Mouse (Mus musculus) urinary bladder, adult 18-20 months (tissue): ENCODE results near the gene Tmem107.

Experiments used
- DNase-seq, 2 experiments: peaks; one replicate each; pipeline ENCODE4 v3.0.0; 2022; ENCODE audit warnings: low spot score in 2 of 2, mixed read lengths in 2 of 2

Tmem107 gene

GRCm38 (mm10) chr11:69070590-69071222 lies at the start of gene Tmem107:
TSS of gene Tmem107 (plus strand) at chr11:69070806.
- peak; percentile 88 to 92 for DNase-seq

- DNase-seq, result no peak
Observed at GRCm38 (mm10) chr11:69026562-69026961, 44.0 kb upstream of the Tmem107 start.

- no peak for DNase-seq
Observed at GRCm38 (mm10) chr11:69028805-69029204, 41.8 kb upstream of the Tmem107 start.

DNA sequence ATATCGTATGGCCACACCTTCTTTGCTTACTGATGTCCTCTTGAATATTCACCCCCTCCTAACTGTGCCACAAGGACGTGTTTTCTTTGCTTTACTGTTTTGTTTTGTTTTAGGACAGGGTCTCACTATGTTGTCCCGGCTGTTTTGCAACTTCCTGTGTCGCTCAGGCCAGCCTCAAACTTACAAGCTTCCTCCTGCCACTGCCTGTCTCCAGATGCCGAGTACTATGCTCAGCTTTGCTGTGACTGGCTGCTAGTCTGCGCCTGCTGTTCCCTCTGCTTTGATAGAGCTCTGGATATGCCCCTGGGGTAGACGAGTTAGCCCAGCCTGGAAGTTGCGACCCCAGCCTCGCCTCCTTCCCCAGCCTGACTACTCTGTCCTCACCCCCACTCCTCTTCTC lies 37.1 kb upstream of the Tmem107 start:
- DNase-seq, result no peak

- no peak for DNase-seq
Observed at GRCm38 (mm10) chr11:69034585-69034984, 36.0 kb upstream of the Tmem107 start.

GRCm38 (mm10) chr11:69035411-69035810 lies 35.2 kb upstream of the Tmem107 start:
- DNase-seq, result no peak

GRCm38 (mm10) chr11:69035849-69036248 lies 34.8 kb upstream of the Tmem107 start:
- DNase-seq, result peak; percentile 47 to 81

GRCm38 (mm10) chr11:69036486-69037230 lies 33.9 kb upstream of the Tmem107 start:
- DNase-seq, result peak; percentile 82

GRCm38 (mm10) chr11:69037231-69038061 lies 33.2 kb upstream of the Tmem107 start:
- DNase-seq, result peak; percentile 66 to 71

GRCm38 (mm10) chr11:69038173-69038572 lies 32.4 kb upstream of the Tmem107 start:
- no peak for DNase-seq

- DNase-seq, result peak; percentile 65 to 70
Observed at GRCm38 (mm10) chr11:69045531-69046394, 24.8 kb upstream of the Tmem107 start, which contains the start of gene Aurkb. TSS of gene Aurkb (plus strand) at chr11:69045647.

DNA sequence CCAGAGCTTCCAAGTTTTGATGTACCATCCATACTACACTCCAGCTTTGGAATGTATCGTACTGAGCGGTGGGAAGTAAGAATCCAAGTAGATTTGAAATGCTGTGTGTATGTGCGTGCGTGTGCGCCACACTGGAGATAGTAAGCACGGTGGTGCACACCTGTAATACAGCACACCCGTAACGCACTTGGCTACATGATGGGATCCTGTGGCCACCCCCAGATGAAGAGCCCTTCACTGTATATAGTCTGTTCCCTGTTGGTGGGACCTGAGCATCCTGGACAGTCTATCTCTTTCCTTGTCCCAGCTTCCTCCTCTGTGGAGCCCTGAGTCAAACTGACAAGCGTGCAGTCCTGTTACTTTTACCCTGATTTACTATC lies 24.2 kb upstream of the Tmem107 start:
- DNase-seq, result no peak

GRCm38 (mm10) chr11:69047592-69047991 lies 23.0 kb upstream of the Tmem107 start:
- no peak for DNase-seq

DNA sequence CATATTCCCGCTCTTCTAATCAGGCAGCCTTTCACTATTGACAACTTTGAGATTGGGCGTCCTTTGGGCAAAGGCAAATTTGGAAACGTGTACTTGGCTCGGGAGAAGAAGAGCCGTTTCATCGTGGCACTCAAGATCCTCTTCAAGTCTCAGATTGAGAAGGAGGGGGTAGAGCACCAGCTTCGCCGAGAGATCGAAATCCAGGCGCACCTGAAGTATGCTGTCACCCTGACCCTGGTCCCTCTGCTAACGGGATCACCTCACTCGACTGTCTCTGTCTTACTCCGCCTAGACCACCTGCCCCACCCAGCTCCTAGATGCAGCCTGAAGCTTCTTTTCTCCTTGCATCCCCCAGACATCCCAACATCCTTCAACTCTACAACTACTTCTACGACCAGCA lies 22.5 kb upstream of the Tmem107 start:
- DNase-seq, result no peak

DNA sequence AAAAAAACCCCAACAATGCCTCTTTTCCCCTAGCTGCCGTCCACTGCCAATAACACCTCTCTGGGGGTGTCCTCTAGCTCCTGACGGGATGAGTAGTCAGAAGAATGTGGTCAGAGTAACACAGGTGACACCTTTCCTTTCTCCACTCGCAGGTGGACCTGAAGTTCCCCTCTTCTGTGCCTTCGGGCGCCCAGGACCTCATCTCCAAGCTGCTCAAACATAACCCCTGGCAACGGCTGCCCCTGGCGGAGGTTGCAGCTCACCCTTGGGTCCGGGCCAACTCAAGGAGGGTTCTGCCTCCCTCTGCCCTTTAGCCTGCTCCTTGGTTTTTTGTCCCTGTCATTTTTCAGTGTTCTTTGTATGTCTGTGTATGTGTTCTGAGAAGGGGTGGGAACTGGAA lies 19.9 kb upstream of the Tmem107 start:
- no peak for DNase-seq

GRCm38 (mm10) chr11:69051771-69052170 lies 18.8 kb upstream of the Tmem107 start:
- no peak for DNase-seq

GRCm38 (mm10) chr11:69052824-69053421 lies 17.7 kb upstream of the Tmem107 start:
- no peak for DNase-seq

- DNase-seq, result no peak
Observed at GRCm38 (mm10) chr11:69053848-69054247, 16.8 kb upstream of the Tmem107 start.

DNA sequence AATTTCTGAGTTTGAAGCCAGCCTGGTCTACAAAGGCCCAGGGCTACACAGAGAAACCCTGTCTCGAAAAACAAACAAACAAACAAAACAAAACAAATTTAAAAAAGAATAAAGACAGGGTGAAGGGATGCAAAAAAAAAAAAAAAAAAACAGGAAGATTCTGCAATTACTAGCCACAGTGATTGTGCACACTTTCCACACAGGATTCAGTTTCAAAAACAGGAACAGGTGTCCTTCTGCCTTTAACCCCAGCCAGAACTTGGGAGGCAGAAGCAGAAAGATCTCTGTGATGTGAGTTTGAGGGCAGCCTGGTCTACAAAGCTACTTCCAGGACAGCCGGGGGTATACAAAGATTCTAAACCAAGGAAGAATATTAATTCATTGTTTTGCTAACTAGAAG lies 12.3 kb upstream of the Tmem107 start:
- DNase-seq, result no peak

GRCm38 (mm10) chr11:69058729-69059356 lies 11.8 kb upstream of the Tmem107 start:
- DNase-seq, result no peak
